19 mouse cellular contexts compared by ENCODE assay signal in the genomic region with DNA sequence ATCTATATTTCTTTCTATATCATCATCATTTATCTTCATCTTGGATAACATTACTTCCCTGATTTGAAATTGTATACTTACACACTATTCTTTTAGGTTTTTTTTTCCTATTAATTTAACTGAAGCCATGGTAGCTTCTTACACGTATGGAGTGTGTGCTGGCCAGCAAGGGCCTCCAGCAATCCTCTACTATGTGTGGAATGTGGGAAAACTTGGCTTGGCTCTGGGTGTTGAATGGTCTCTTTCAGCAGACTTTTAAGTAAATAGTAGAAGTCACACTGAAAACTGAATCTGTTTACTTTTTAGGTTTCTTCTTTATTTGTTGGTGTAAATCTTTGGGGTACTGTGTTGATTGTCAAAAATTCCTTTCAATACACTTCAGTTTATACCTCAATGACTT.
"Had no signal": no experiment of that assay in that cellular context is flagged by ENCODE, and none has a peak within 500 bp of the region (broad histone marks: within the 10 kb centered on the region; RNA-seq: fewer than 3 reads in every experiment).

No protein-coding gene starts in this region.

- H3K27me3 ChIP-seq: kidney, embryonic 15.5 days; limb, embryonic 15.5 days; lung, embryonic 15.5 days; midbrain, embryonic 13.5 days; neural tube, embryonic 13.5 days; stomach, embryonic 15.5 days had no signal

- H3K36me3 ChIP-seq: kidney, embryonic 15.5 days; limb, embryonic 15.5 days; lung, embryonic 15.5 days; midbrain, embryonic 10.5 days; midbrain, embryonic 13.5 days; neural tube, embryonic 13.5 days; stomach, embryonic 15.5 days had no signal

- H3K9ac ChIP-seq: kidney, embryonic 15.5 days; limb, embryonic 15.5 days; liver, embryonic 14.5 days; liver, postnatal 0 days; lung, embryonic 15.5 days; midbrain, embryonic 13.5 days; neural tube, embryonic 13.5 days; stomach, embryonic 15.5 days had no signal

- H3K4me1 ChIP-seq: kidney, embryonic 15.5 days; midbrain, embryonic 10.5 days; midbrain, embryonic 13.5 days; neural tube, embryonic 13.5 days; stomach, embryonic 15.5 days had no signal

- ATAC-seq: intestine, postnatal 0 days; liver, postnatal 0 days; midbrain, embryonic 13.5 days; midbrain, embryonic 16.5 days had no signal

- H3K9me3 ChIP-seq: kidney, embryonic 15.5 days; limb, embryonic 15.5 days; lung, embryonic 15.5 days; midbrain, embryonic 10.5 days; midbrain, embryonic 13.5 days; neural tube, embryonic 13.5 days; stomach, embryonic 15.5 days had no signal

- DNase-seq: kidney, adult 8-10 months; kidney, postnatal 36 days; layer of hippocampus, postnatal 36 days; liver, postnatal 0 days; retina, postnatal 1 day; thymus, postnatal 25 days had no signal

- H3K4me3 ChIP-seq: kidney, embryonic 15.5 days; limb, embryonic 15.5 days; lung, embryonic 15.5 days; midbrain, embryonic 10.5 days; midbrain, embryonic 13.5 days; myocyte; neural tube, embryonic 13.5 days; stomach, embryonic 15.5 days had no signal

- H3K27ac ChIP-seq: kidney, embryonic 15.5 days; limb, embryonic 15.5 days; liver, embryonic 14.5 days; macrophage; midbrain, embryonic 10.5 days; midbrain, embryonic 13.5 days; neural tube, embryonic 13.5 days; stomach, embryonic 15.5 days had no signal

- H3K4me2 ChIP-seq: kidney, embryonic 15.5 days; limb, embryonic 15.5 days; liver, embryonic 11.5 days; lung, embryonic 15.5 days; midbrain, embryonic 13.5 days; neural tube, embryonic 13.5 days; stomach, embryonic 15.5 days had no signal
